Mouse (Mus musculus) thymus, postnatal 10 days (tissue): ENCODE data around the gene Tmem269.
A peak's percentile ranks its signal among the peaks of the same experiment; 100 is the strongest.

Experiments used
- DNase-seq, 2 experiments: peaks; one replicate each; pipeline ENCODE4 v3.0.0; 2021; ENCODE audit warnings: low spot score in 2 of 2

The Tmem269 gene

DNA sequence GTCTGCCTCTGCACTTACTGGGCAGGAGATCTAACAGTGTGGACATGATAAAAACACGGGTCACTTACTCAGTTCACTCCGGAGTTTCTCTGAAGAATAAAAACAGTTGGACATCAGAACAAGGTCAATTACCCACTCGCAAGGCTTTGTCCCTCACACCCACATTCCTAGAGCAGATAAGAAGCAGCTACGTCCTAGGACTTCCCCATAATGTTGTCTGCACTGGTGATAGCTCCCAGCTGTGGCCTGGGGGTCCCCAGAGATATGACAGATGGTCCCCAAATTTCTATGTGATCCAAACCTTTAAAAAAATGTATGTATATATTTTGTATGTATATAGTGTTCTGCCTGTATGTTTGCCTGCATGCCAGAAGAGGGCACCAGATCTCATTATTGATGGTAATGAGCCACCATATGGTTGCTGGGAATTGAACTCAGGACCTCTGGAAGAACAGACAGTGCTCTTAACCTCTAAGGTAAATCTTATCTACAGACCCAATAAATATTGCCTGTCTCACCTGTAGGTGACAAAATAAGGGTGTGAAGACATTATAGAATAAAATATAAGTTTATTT lies 37.8 kb downstream of the Tmem269 start:
- DNase-seq, result no peak

GRCm38 (mm10) chr4:119178331-119178730 lies 39.7 kb downstream of the Tmem269 start:
- no peak for DNase-seq

GRCm38 (mm10) chr4:119177702-119178101 lies 40.3 kb downstream of the Tmem269 start:
- DNase-seq, result no peak

GRCm38 (mm10) chr4:119173851-119174453 lies 44.1 kb downstream of the Tmem269 start, which contains the start of gene Zfp691:
Gene Zfp691 (minus strand): TSS chr4:119174195.
- DNase-seq, result peak; percentile 92 to 94

DNA sequence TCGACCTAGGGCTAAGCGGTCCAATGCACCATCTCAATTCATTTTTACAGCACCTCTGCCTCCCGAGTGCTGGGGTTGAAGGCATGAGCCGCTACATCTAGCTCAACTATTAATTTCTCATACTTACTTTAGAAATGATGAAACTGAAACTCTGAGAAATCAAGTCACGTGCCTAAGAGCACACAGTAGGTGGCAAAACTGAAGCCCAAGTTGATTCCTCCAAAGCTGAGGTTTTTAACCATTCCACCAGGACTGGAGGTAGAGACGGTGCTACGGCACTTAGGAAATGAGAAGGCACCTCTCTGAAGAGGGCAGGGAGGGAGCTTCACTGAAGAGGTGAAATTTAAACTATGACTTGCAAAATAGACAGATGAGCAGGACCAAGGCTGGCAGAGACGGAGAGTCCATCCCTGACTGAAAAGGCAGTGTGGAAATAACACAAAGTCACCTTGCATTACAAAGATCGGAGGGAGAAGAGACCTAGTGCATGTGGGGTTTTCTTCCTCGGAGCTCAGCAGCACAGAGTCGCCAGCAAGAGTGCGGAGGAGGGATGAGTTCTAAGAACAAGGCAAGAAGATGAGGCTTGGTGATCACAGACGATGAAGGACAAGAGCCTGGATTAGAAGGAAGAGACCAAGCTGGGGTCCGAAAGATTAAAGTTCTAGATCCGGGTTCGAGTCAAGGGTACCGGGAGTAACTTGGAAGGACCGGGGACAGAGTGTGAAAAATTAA lies 44.9 kb downstream of the Tmem269 start:
- DNase-seq, result peak in 1 of 2 experiments; percentile 18

GRCm38 (mm10) chr4:119167663-119168062 lies 50.4 kb downstream of the Tmem269 start:
- peak; percentile 63 to 82 for DNase-seq

- DNase-seq, result no peak
Observed at GRCm38 (mm10) chr4:119167068-119167467, 50.9 kb downstream of the Tmem269 start.

DNA sequence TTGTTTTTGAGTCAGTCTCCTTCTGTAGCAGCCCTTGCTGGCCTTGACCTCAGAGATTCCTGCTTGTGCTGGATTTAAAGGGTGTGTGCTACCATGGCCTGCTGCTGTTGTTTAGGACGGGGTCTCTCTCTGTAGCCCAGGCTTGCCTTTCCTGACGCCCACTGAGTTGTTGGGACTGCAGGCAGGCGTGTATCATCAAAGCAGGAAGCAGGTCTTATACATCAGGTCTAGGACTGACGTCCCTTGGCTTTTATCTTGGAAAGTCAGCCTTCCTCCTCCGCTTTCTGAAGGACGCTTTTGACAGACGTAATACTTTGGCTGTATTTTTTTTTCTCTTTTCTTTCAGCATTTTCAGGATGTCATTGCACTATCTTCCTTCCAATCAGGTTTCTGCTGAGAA lies 52.1 kb downstream of the Tmem269 start:
- DNase-seq, result no peak

DNA sequence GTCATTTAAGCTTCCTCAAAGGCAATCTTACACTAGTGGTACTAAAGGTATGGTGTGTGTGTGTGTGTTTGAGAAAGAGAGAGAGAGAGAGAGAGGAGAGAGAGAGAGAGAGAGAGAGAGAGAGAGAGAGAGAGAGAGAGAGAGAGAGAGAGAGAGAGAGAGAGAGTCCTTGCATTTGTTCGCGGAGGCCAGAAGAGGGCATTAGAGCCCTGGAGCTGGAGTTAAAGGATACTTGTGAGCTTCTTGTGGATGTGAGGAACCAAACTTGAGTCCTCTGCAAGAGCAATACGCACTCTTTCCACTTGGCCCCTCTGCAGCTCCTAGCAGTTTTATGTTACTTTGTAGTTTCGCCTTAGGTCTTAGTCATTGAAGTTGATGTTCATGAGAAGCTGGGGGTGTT lies 55.0 kb downstream of the Tmem269 start:
- no peak for DNase-seq

DNA sequence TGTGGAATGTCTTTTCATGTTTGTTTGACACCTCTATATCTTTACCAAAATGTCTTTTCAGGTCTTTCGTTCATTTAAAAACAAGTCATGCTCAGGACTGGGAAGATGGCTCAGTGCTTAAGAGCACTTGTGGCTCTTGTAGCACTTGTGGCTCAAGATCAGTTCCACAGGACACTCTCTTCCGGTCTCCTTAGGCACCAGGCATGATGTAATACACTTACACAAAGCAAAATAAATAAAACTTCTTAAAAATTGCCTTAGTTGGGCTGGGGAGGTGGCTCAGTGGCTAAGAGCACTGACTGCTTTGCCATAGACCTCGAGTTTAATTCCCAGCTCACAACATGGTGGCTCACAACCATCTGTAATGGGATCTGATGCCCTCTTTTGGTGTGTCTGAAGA lies 56.7 kb downstream of the Tmem269 start:
- DNase-seq, result no peak

DNA sequence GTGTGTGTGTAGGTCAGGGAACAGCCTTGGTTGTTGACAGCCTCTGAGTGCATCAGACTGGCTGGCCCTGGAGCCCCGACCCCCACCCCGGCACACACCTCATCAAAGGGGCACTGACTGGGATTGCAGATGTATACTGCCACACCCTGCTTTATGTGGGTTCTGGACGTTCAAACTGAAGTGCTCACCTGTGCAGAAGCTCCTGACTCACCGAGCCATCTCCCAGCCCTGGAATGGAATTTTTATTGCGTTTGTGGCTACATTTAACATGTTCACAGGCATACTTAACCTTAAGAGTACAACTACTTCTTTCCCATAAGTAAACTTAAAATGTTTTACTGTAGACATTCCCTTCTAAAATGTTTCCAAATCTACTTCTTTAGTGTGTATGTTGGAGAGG lies 60.1 kb downstream of the Tmem269 start:
- DNase-seq, result no peak

- peak; percentile 31 to 72 for DNase-seq
Observed at GRCm38 (mm10) chr4:119157186-119157585, 60.8 kb downstream of the Tmem269 start.
